Mouse (Mus musculus) layer of hippocampus, adult 9-10 months (tissue): ENCODE data around the gene Gm7792.
"Not testable (repeated sequence)": the region's sequence is repeated elsewhere in the genome, so short reads cannot be mapped to it uniquely, and the experiment has no call there.

Experiments used
- DNase-seq: peaks from one replicate; pipeline ENCODE4 v3.0.0; 2022; ENCODE audit warnings: low spot score

Gene Gm7792

GRCm38 (mm10) chr5:93843476-93843875 is at the start of gene Gm7792:
Gene Gm7792 (plus strand): TSS chr5:93843776.
- not testable (repeated sequence) for DNase-seq
